Mouse (Mus musculus): ENCODE data around the gene Fam43a. TPM values are rescaled to one million over a fixed set of nuclear protein-coding genes. Genes with fewer than 3 reads are reported as not detected.

Gene Fam43a
- polyA plus RNA-seq, 1 experiment, result 0.46 TPM

- Histone ChIP-seq H3ac (ENCODE audit: control insufficient read depth, insufficient read length, low read depth) (no peak overlapping the region), H3K79me2 (ENCODE audit: control insufficient read depth, insufficient read depth) (no peaks in the 10 kb centered on the region), H3K4me3 (ENCODE audit: insufficient read depth, poor library complexity, severe bottlenecking) (no peak overlapping the region), H3K36me3 (ENCODE audit: control insufficient read depth, insufficient read depth) (no peaks in the 10 kb centered on the region), H3K79me3 (ENCODE audit: low read depth) (no peaks in the 10 kb centered on the region), H3K27me3 (ENCODE audit: control insufficient read depth, insufficient read depth, insufficient read length) (peaks cover 4% of the 10 kb centered on the region)
- no peak for TF ChIP-seq MAX (IDR thresholded peaks at IDR 0.05)
- no peak for TF ChIP-seq CEBPB (IDR thresholded peaks at IDR 0.05; ENCODE audit: low read depth)
- TF ChIP-seq MYOD1 (IDR thresholded peaks at IDR 0.05; ENCODE audit: control insufficient read depth, insufficient read length, low read depth), result no peak
- no peak for TF ChIP-seq USF1 (IDR thresholded peaks at IDR 0.05; ENCODE audit: low read depth)
- no peak for TF ChIP-seq MYOG (IDR thresholded peaks at IDR 0.05; ENCODE audit: control insufficient read depth, extremely low read depth, insufficient read length)
- no peak for TF ChIP-seq CTCF (IDR thresholded peaks at IDR 0.05; ENCODE audit: control insufficient read depth, insufficient read depth, insufficient read length)
- no peak for TF ChIP-seq FOSL1 (IDR thresholded peaks at IDR 0.05; ENCODE audit: insufficient read depth, low read length, poor library complexity, severe bottlenecking)
Observed at GRCm38 (mm10) chr16:30640591-30640990, 41.1 kb downstream of the Fam43a start.

GRCm38 (mm10) chr16:30641408-30641807 is 41.9 kb downstream of the Fam43a start:
- Histone ChIP-seq H3K27me3 (ENCODE audit: control insufficient read depth, insufficient read depth, insufficient read length) (peaks cover 4% of the 10 kb centered on the region), H3K79me2 (ENCODE audit: control insufficient read depth, insufficient read depth) (no peaks in the 10 kb centered on the region), H3K36me3 (ENCODE audit: control insufficient read depth, insufficient read depth) (no peaks in the 10 kb centered on the region), H3K4me3 (ENCODE audit: insufficient read depth, poor library complexity, severe bottlenecking) (no peak overlapping the region), H3K79me3 (ENCODE audit: low read depth) (no peaks in the 10 kb centered on the region), H3ac (ENCODE audit: control insufficient read depth, insufficient read length, low read depth) (no peak overlapping the region)
- no peak for TF ChIP-seq CEBPB (IDR thresholded peaks at IDR 0.05; ENCODE audit: low read depth)
- TF ChIP-seq FOSL1 (IDR thresholded peaks at IDR 0.05; ENCODE audit: insufficient read depth, low read length, poor library complexity, severe bottlenecking), result no peak
- TF ChIP-seq USF1 (IDR thresholded peaks at IDR 0.05; ENCODE audit: low read depth), result no peak
- no peak for TF ChIP-seq MAX (IDR thresholded peaks at IDR 0.05)
- TF ChIP-seq CTCF (IDR thresholded peaks at IDR 0.05; ENCODE audit: control insufficient read depth, insufficient read depth, insufficient read length), result no peak
- no peak for TF ChIP-seq MYOG (IDR thresholded peaks at IDR 0.05; ENCODE audit: control insufficient read depth, extremely low read depth, insufficient read length)
- no peak for TF ChIP-seq MYOD1 (IDR thresholded peaks at IDR 0.05; ENCODE audit: control insufficient read depth, insufficient read length, low read depth)

DNA sequence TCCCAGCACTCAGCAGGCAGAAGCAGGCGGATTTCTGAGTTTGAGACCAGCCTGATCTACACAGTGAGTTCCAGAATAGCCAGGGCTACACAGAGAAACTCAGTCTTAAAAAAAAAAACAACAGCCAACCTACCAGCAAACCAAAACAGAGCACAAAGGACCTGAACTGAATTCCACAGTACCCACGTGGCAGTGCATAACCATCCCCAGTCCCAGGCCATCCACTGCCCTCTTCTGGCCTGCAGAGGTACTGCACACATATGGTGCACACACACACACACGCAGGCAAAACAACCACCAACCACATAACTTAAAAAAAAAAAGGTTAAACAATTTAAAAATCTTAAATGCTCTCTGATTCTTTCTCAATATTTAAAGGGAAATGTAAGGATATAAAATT is 42.7 kb downstream of the Fam43a start:
- Histone ChIP-seq H3K79me2 (ENCODE audit: control insufficient read depth, insufficient read depth) (no peaks in the 10 kb centered on the region), H3K79me3 (ENCODE audit: low read depth) (no peaks in the 10 kb centered on the region), H3ac (ENCODE audit: control insufficient read depth, insufficient read length, low read depth) (no peak overlapping the region), H3K4me3 (ENCODE audit: insufficient read depth, poor library complexity, severe bottlenecking) (no peak overlapping the region), H3K27me3 (ENCODE audit: control insufficient read depth, insufficient read depth, insufficient read length) (peaks cover 4% of the 10 kb centered on the region), H3K36me3 (ENCODE audit: control insufficient read depth, insufficient read depth) (no peaks in the 10 kb centered on the region)
- no peak for TF ChIP-seq FOSL1 (IDR thresholded peaks at IDR 0.05; ENCODE audit: insufficient read depth, low read length, poor library complexity, severe bottlenecking)
- TF ChIP-seq MYOD1 (IDR thresholded peaks at IDR 0.05; ENCODE audit: control insufficient read depth, insufficient read length, low read depth), result no peak
- TF ChIP-seq USF1 (IDR thresholded peaks at IDR 0.05; ENCODE audit: low read depth), result no peak
- no peak for TF ChIP-seq MAX (IDR thresholded peaks at IDR 0.05)
- TF ChIP-seq CTCF (IDR thresholded peaks at IDR 0.05; ENCODE audit: control insufficient read depth, insufficient read depth, insufficient read length), result no peak
- TF ChIP-seq MYOG (IDR thresholded peaks at IDR 0.05; ENCODE audit: control insufficient read depth, extremely low read depth, insufficient read length), result no peak
- TF ChIP-seq CEBPB (IDR thresholded peaks at IDR 0.05; ENCODE audit: low read depth), result no peak

DNA sequence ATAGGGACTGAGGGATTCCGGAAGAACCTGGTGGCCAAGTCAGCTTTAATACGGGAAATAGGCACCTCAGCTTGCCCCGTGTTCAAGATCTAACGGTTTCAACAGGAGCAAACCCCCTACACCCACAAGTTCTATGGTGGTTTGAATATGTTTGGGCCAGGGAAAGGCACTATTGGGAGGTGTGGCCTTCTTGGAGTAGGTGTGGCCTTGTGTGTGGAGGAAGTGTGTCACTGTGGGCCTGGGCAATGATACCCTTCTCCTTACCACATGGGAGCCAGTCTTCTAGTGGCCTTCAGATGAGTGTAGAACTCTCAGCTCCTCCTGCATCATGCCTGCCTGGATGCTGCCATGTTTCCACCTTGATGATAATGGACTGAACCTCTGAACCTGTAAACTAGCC is 45.5 kb downstream of the Fam43a start:
- Histone ChIP-seq H3K27me3 (ENCODE audit: control insufficient read depth, insufficient read depth, insufficient read length) (no peaks in the 10 kb centered on the region), H3K79me2 (ENCODE audit: control insufficient read depth, insufficient read depth) (no peaks in the 10 kb centered on the region), H3K36me3 (ENCODE audit: control insufficient read depth, insufficient read depth) (no peaks in the 10 kb centered on the region), H3ac (ENCODE audit: control insufficient read depth, insufficient read length, low read depth) (no peak overlapping the region), H3K4me3 (ENCODE audit: insufficient read depth, poor library complexity, severe bottlenecking) (no peak overlapping the region), H3K79me3 (ENCODE audit: low read depth) (no peaks in the 10 kb centered on the region)
- TF ChIP-seq MYOD1 (IDR thresholded peaks at IDR 0.05; ENCODE audit: control insufficient read depth, insufficient read length, low read depth), result no peak
- TF ChIP-seq MAX (IDR thresholded peaks at IDR 0.05), result no peak
- TF ChIP-seq CEBPB (IDR thresholded peaks at IDR 0.05; ENCODE audit: low read depth), result no peak
- no peak for TF ChIP-seq FOSL1 (IDR thresholded peaks at IDR 0.05; ENCODE audit: insufficient read depth, low read length, poor library complexity, severe bottlenecking)
- TF ChIP-seq USF1 (IDR thresholded peaks at IDR 0.05; ENCODE audit: low read depth), result no peak
- TF ChIP-seq MYOG (IDR thresholded peaks at IDR 0.05; ENCODE audit: control insufficient read depth, extremely low read depth, insufficient read length), result no peak
- no peak for TF ChIP-seq CTCF (IDR thresholded peaks at IDR 0.05; ENCODE audit: control insufficient read depth, insufficient read depth, insufficient read length)

- Histone ChIP-seq H3K4me3 (ENCODE audit: insufficient read depth, poor library complexity, severe bottlenecking) (no peak overlapping the region), H3K36me3 (ENCODE audit: control insufficient read depth, insufficient read depth) (no peaks in the 10 kb centered on the region), H3K27me3 (ENCODE audit: control insufficient read depth, insufficient read depth, insufficient read length) (peaks cover 2% of the 10 kb centered on the region), H3K79me3 (ENCODE audit: low read depth) (no peaks in the 10 kb centered on the region), H3K79me2 (ENCODE audit: control insufficient read depth, insufficient read depth) (no peaks in the 10 kb centered on the region), H3ac (ENCODE audit: control insufficient read depth, insufficient read length, low read depth) (no peak overlapping the region)
- TF ChIP-seq USF1 (IDR thresholded peaks at IDR 0.05; ENCODE audit: low read depth) (no peak), MYOG (IDR thresholded peaks at IDR 0.05; ENCODE audit: control insufficient read depth, extremely low read depth, insufficient read length) (no peak), MYOD1 (IDR thresholded peaks at IDR 0.05; ENCODE audit: control insufficient read depth, insufficient read length, low read depth) (no peak), MAX (IDR thresholded peaks at IDR 0.05) (no peak), FOSL1 (IDR thresholded peaks at IDR 0.05; ENCODE audit: insufficient read depth, low read length, poor library complexity, severe bottlenecking) (no peak), CEBPB (IDR thresholded peaks at IDR 0.05; ENCODE audit: low read depth) (no peak), CTCF (IDR thresholded peaks at IDR 0.05; ENCODE audit: control insufficient read depth, insufficient read depth, insufficient read length) (no peak)
Observed at GRCm38 (mm10) chr16:30645841-30646558, 46.5 kb downstream of the Fam43a start.
